Mouse (Mus musculus): ENCODE data around the gene Tlr4. TPM values are rescaled to one million over a fixed set of nuclear protein-coding genes. Genes with fewer than 3 reads are reported as not detected.

The Tlr4 gene
- 1.9 and 2.6 TPM in 2 replicates for polyA plus RNA-seq (2014; fragmentation: Nextera tagmentation; extraction: Ambion mirVana)

- Histone ChIP-seq H3K9me3 (ENCODE audit: control insufficient read depth, low read length) (no peaks in the 10 kb centered on the region), H3K9ac (ENCODE audit: low read depth, low read length) (no peak within 1 kb of the TSS), H3K36me3 (ENCODE audit: control insufficient read depth, insufficient read depth, low read length) (no peaks in the 10 kb centered on the region), H3K27me3 (replicated peaks; ENCODE audit: control insufficient read depth, insufficient read depth, low read length) (no peaks in the 10 kb centered on the region), H3K27ac (ENCODE audit: low read depth, low read length) (peak within 1 kb of the TSS; percentile 25; the same call in 1 of the 2 replicates), H3K4me2 (peak within 1 kb of the TSS; percentile 37), H3K4me3 (ENCODE audit: low read depth, low read length) (peak within 1 kb of the TSS; percentile 0; the same call in 1 of the 2 replicates), H3K4me1 (replicated peaks; ENCODE audit: control insufficient read depth, insufficient read depth, low read length) (no peaks in the 10 kb centered on the region)
- DNase-seq (ENCODE audit: low spot score) (peak; percentile 35), ATAC-seq (replicated peaks; ENCODE audit: low FRiP score) (peak; percentile 26; the same call in 1 of the 2 replicates)
- 41% methylated on average over 11 of the region's 11 CpGs for WGBS
These were observed at the start of gene Tlr4 for GRCm38 (mm10) chr4:66827463-66828162. TSS of gene Tlr4 (plus strand) at chr4:66827584.

GRCm38 (mm10) chr4:66794283-66794682 is 33.1 kb upstream of the Tlr4 start:
- Histone ChIP-seq H3K27me3 (replicated peaks; ENCODE audit: control insufficient read depth, insufficient read depth, low read length) (no peaks in the 10 kb centered on the region), H3K27ac (ENCODE audit: low read depth, low read length) (no peak overlapping the region), H3K9me3 (ENCODE audit: control insufficient read depth, low read length) (no peaks in the 10 kb centered on the region), H3K9ac (ENCODE audit: low read depth, low read length) (no peak overlapping the region), H3K4me1 (replicated peaks; ENCODE audit: control insufficient read depth, insufficient read depth, low read length) (no peaks in the 10 kb centered on the region), H3K36me3 (ENCODE audit: control insufficient read depth, insufficient read depth, low read length) (no peaks in the 10 kb centered on the region), H3K4me3 (ENCODE audit: low read depth, low read length) (no peak overlapping the region), H3K4me2 (no peak overlapping the region)
- ATAC-seq (replicated peaks; ENCODE audit: low FRiP score) (no peak), DNase-seq (ENCODE audit: low spot score) (no peak)
- 83% methylated on average over 2 of the region's 2 CpGs for WGBS

GRCm38 (mm10) chr4:66796683-66797082 is 30.7 kb upstream of the Tlr4 start:
- DNase-seq (ENCODE audit: low spot score) = no peak
- no peak overlapping the region for H3K4me2 ChIP-seq
- no peak overlapping the region for H3K9ac ChIP-seq (ENCODE audit: low read depth, low read length)
- 90% methylated on average over 2 of the region's 2 CpGs for WGBS
- H3K9me3 ChIP-seq (ENCODE audit: control insufficient read depth, low read length) = no peaks in the 10 kb centered on the region
- no peak overlapping the region for H3K4me3 ChIP-seq (ENCODE audit: low read depth, low read length)
- H3K36me3 ChIP-seq (ENCODE audit: control insufficient read depth, insufficient read depth, low read length) = no peaks in the 10 kb centered on the region
- ATAC-seq (replicated peaks; ENCODE audit: low FRiP score) = no peak
- H3K4me1 ChIP-seq (replicated peaks; ENCODE audit: control insufficient read depth, insufficient read depth, low read length) = no peaks in the 10 kb centered on the region
- H3K27ac ChIP-seq (ENCODE audit: low read depth, low read length) = no peak overlapping the region
- no peaks in the 10 kb centered on the region for H3K27me3 ChIP-seq (replicated peaks; ENCODE audit: control insufficient read depth, insufficient read depth, low read length)

DNA sequence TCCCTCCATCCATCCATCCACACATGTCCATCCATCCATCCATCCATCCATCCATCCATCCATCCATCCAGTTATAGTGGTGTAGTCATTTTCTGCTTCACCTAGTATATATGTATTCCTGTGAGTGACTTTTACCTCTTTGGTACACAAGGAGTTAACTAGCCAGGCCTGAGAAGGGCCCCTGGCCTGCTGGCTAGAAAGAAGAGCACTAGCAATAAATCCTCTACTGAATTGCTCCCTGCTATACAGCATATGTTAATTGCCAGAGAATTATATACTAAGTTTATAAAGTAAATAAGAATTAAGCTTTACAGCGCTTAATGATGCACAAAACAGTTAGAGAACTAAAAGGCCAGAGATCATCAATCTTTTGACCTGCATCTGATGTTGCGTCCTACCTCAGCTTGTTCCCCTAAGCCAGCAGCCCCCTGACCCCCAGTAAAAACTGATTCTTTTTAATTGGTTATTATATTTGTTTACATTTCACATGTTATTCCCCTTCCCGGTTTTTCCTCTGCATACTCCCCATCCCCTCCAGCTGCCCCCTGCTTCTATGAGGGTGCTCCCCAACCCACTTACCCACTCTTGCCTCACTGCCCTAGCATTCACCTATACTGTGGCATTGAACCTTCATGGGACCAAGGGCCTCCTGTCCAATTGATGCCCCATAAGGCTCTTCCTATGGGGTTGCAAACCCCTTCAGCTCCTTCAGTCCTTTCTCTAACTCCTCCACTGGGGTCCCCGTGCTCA is 22.7 kb upstream of the Tlr4 start:
- no peaks in the 10 kb centered on the region for H3K9me3 ChIP-seq (ENCODE audit: control insufficient read depth, low read length)
- WGBS = 79% methylated on average over 4 of the region's 4 CpGs
- H3K27ac ChIP-seq (ENCODE audit: low read depth, low read length) = no peak overlapping the region
- no peaks in the 10 kb centered on the region for H3K36me3 ChIP-seq (ENCODE audit: control insufficient read depth, insufficient read depth, low read length)
- no peaks in the 10 kb centered on the region for H3K4me1 ChIP-seq (replicated peaks; ENCODE audit: control insufficient read depth, insufficient read depth, low read length)
- no peak overlapping the region for H3K4me3 ChIP-seq (ENCODE audit: low read depth, low read length)
- H3K27me3 ChIP-seq (replicated peaks; ENCODE audit: control insufficient read depth, insufficient read depth, low read length) = no peaks in the 10 kb centered on the region
- no peak overlapping the region for H3K4me2 ChIP-seq
- DNase-seq (ENCODE audit: low spot score) (no peak), ATAC-seq (replicated peaks; ENCODE audit: low FRiP score) (no peak)
- no peak overlapping the region for H3K9ac ChIP-seq (ENCODE audit: low read depth, low read length)

GRCm38 (mm10) chr4:66805747-66806146 is 21.6 kb upstream of the Tlr4 start:
- Histone ChIP-seq H3K4me1 (replicated peaks; ENCODE audit: control insufficient read depth, insufficient read depth, low read length) (no peaks in the 10 kb centered on the region), H3K9ac (ENCODE audit: low read depth, low read length) (no peak overlapping the region), H3K27ac (ENCODE audit: low read depth, low read length) (no peak overlapping the region), H3K4me3 (ENCODE audit: low read depth, low read length) (no peak overlapping the region), H3K27me3 (replicated peaks; ENCODE audit: control insufficient read depth, insufficient read depth, low read length) (no peaks in the 10 kb centered on the region), H3K36me3 (ENCODE audit: control insufficient read depth, insufficient read depth, low read length) (no peaks in the 10 kb centered on the region), H3K9me3 (ENCODE audit: control insufficient read depth, low read length) (no peaks in the 10 kb centered on the region), H3K4me2 (no peak overlapping the region)
- ATAC-seq (replicated peaks; ENCODE audit: low FRiP score) (no peak), DNase-seq (ENCODE audit: low spot score) (no peak)

DNA sequence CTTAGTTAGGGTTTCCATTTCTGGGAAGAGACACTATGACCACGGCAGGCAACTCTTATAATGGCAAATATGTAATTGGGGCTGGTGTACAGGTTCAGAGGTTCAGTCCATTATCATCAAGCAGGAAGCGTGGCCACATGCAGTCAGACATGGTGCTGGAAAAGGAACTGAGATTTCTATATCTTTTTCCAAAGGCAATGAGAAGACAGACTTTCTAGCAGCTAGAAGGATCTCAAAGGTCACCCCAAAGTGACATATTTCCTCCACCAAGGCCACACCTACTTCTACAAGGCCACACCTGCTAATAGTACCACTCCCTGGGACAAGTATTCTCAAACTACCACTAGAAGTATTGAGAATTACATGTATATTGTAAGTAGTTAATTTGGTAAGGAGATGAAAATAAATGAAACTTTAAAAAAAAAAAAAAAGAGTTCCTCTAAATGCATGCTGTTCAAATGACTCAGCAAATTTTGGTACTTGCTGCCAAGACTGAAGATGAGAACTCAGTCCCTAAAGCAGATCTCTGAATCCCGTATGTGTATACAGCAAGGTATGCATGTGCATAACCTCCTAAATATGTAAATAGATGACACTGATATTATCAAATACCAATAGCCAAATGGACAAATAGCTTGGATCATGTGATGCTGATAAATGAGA is 10.9 kb upstream of the Tlr4 start:
- Histone ChIP-seq H3K9ac (ENCODE audit: low read depth, low read length) (no peak overlapping the region), H3K4me1 (replicated peaks; ENCODE audit: control insufficient read depth, insufficient read depth, low read length) (no peaks in the 10 kb centered on the region), H3K4me3 (ENCODE audit: low read depth, low read length) (no peak overlapping the region), H3K4me2 (no peak overlapping the region), H3K9me3 (ENCODE audit: control insufficient read depth, low read length) (no peaks in the 10 kb centered on the region), H3K27me3 (replicated peaks; ENCODE audit: control insufficient read depth, insufficient read depth, low read length) (no peaks in the 10 kb centered on the region), H3K27ac (ENCODE audit: low read depth, low read length) (no peak overlapping the region), H3K36me3 (ENCODE audit: control insufficient read depth, insufficient read depth, low read length) (no peaks in the 10 kb centered on the region)
- WGBS = 72% methylated on average over 3 of the region's 3 CpGs
- no peak for DNase-seq (ENCODE audit: low spot score)
- no peak for ATAC-seq (replicated peaks; ENCODE audit: low FRiP score)

GRCm38 (mm10) chr4:66821171-66821570 is 6.2 kb upstream of the Tlr4 start:
- no peaks in the 10 kb centered on the region for H3K4me1 ChIP-seq (replicated peaks; ENCODE audit: control insufficient read depth, insufficient read depth, low read length)
- H3K36me3 ChIP-seq (ENCODE audit: control insufficient read depth, insufficient read depth, low read length) = no peaks in the 10 kb centered on the region
- DNase-seq (ENCODE audit: low spot score) (no peak), ATAC-seq (replicated peaks; ENCODE audit: low FRiP score) (no peak)
- no peak overlapping the region for H3K9ac ChIP-seq (ENCODE audit: low read depth, low read length)
- H3K4me2 ChIP-seq = no peak overlapping the region
- no peak overlapping the region for H3K27ac ChIP-seq (ENCODE audit: low read depth, low read length)
- H3K27me3 ChIP-seq (replicated peaks; ENCODE audit: control insufficient read depth, insufficient read depth, low read length) = no peaks in the 10 kb centered on the region
- no peaks in the 10 kb centered on the region for H3K9me3 ChIP-seq (ENCODE audit: control insufficient read depth, low read length)
- H3K4me3 ChIP-seq (ENCODE audit: low read depth, low read length) = no peak overlapping the region
- 74% methylated on average over 2 of the region's 2 CpGs for WGBS

GRCm38 (mm10) chr4:66821764-66822163 is 5.6 kb upstream of the Tlr4 start:
- H3K9ac ChIP-seq (ENCODE audit: low read depth, low read length) = no peak overlapping the region
- H3K36me3 ChIP-seq (ENCODE audit: control insufficient read depth, insufficient read depth, low read length) = no peaks in the 10 kb centered on the region
- DNase-seq (ENCODE audit: low spot score) (no peak), ATAC-seq (replicated peaks; ENCODE audit: low FRiP score) (no peak)
- H3K27me3 ChIP-seq (replicated peaks; ENCODE audit: control insufficient read depth, insufficient read depth, low read length) = no peaks in the 10 kb centered on the region
- no peaks in the 10 kb centered on the region for H3K4me1 ChIP-seq (replicated peaks; ENCODE audit: control insufficient read depth, insufficient read depth, low read length)
- H3K4me2 ChIP-seq = no peak overlapping the region
- no peaks in the 10 kb centered on the region for H3K9me3 ChIP-seq (ENCODE audit: control insufficient read depth, low read length)
- no peak overlapping the region for H3K4me3 ChIP-seq (ENCODE audit: low read depth, low read length)
- no peak overlapping the region for H3K27ac ChIP-seq (ENCODE audit: low read depth, low read length)
- WGBS = 79% methylated on average over 3 of the region's 3 CpGs
